10 mouse cellular contexts compared by ENCODE assay signal in genomic region chr16:84776089-84776784, GRCm38 (mm10). TPM values are rescaled to one million over a fixed set of nuclear protein-coding genes. Genes with fewer than 3 reads are reported as not detected.
DNase-seq lines count a peak whose midpoint lies in the region; ATAC-seq and TF ChIP-seq lines count a peak whose summit lies in the region.
"Had no signal": no experiment of that assay in that cellular context is flagged by ENCODE, and none has a peak within 500 bp of the region (broad histone marks: within the 10 kb centered on the region; RNA-seq: fewer than 3 reads in every experiment).

No protein-coding gene starts in this region.

- H3K4me1 ChIP-seq in lung, postnatal 0 days (ENCODE audit: insufficient read depth, low read depth, low read length): peaks cover 3% of the 10 kb centered on the region; the same call in 1 of the 2 replicates
- peaks cover 3% of the 10 kb centered on the region; the same call in 1 of the 2 replicates for H3K4me1 ChIP-seq in hindbrain, postnatal 0 days (ENCODE audit: insufficient read depth, low read length)
- no peaks in the 10 kb centered on the region for H3K4me1 ChIP-seq in stomach, postnatal 0 days (replicated peaks; ENCODE audit: control insufficient read depth, insufficient read depth)

- H3K4me3 ChIP-seq in lung, postnatal 0 days (ENCODE audit: low read depth, low read length): 0 out of 2 replicates have a peak overlapping the region, but pooled peaks have one; percentile 52
- H3K4me3 ChIP-seq in hindbrain, postnatal 0 days (ENCODE audit: low read length): peak overlapping the region; percentile 66
- no peak overlapping the region; the same call in 1 of the 2 replicates for H3K4me3 ChIP-seq in stomach, postnatal 0 days (ENCODE audit: low read depth, low read length)
- H3K4me3 ChIP-seq: limb, embryonic 15.5 days had no signal

- TF ChIP-seq EP300 in lung, postnatal 0 days (IDR thresholded peaks at IDR 0.05): no peak
- no peak for TF ChIP-seq EP300 in stomach, postnatal 0 days (optimal IDR thresholded peaks at IDR 0.05)

- H3K27me3 ChIP-seq in lung, postnatal 0 days (replicated peaks; ENCODE audit: insufficient read depth, low read length): no peaks in the 10 kb centered on the region
- no peaks in the 10 kb centered on the region for H3K27me3 ChIP-seq in hindbrain, postnatal 0 days (ENCODE audit: insufficient read depth, low read length)
- no peaks in the 10 kb centered on the region for H3K27me3 ChIP-seq in stomach, postnatal 0 days (ENCODE audit: control insufficient read depth, insufficient read depth, low read length)

- no peak for ATAC-seq in lung, postnatal 0 days
- no peak for ATAC-seq in hindbrain, postnatal 0 days
- no peak for ATAC-seq in stomach, postnatal 0 days (ENCODE audit: low FRiP score, low TSS enrichment)

- WGBS in lung, postnatal 0 days: 55% methylated on average over 7 of the region's 7 CpGs
- 40% methylated on average over 7 of the region's 7 CpGs for WGBS in hindbrain, postnatal 0 days
- WGBS in stomach, postnatal 0 days: 62% methylated on average over 7 of the region's 7 CpGs

- H3K9me3 ChIP-seq in lung, postnatal 0 days (ENCODE audit: low read length): no peaks in the 10 kb centered on the region; the same call in 1 of the 2 replicates
- no peaks in the 10 kb centered on the region for H3K9me3 ChIP-seq in hindbrain, postnatal 0 days (ENCODE audit: low read length)
- no peaks in the 10 kb centered on the region for H3K9me3 ChIP-seq in stomach, postnatal 0 days (ENCODE audit: control insufficient read depth, low read length)
- H3K9me3 ChIP-seq: kidney, embryonic 15.5 days; limb, embryonic 15.5 days had no signal

- peak; percentile 10 to 18 for DNase-seq in cerebellum, postnatal 10 days
- no peak for DNase-seq in cerebellum, postnatal 36 days
- DNase-seq in lung, postnatal 0 days (ENCODE audit: low spot score): no peak
- no peak for DNase-seq in lung, postnatal 14 days
- DNase-seq in hindbrain, postnatal 0 days (ENCODE audit: low spot score): peak; percentile 17
- no peak for DNase-seq in stomach, postnatal 0 days (ENCODE audit: low spot score)
- DNase-seq in urinary bladder, postnatal 36 days (ENCODE audit: low spot score in 2 of 2): no peak
- DNase-seq in thymus, adult 18-20 months: no peak

- TF ChIP-seq CTCF in lung, postnatal 0 days (IDR thresholded peaks at IDR 0.05): peak; percentile 68
- TF ChIP-seq CTCF in hindbrain, postnatal 0 days (IDR thresholded peaks at IDR 0.05; ENCODE audit: low read depth): peak; percentile 54
- TF ChIP-seq CTCF in stomach, postnatal 0 days (IDR thresholded peaks at IDR 0.05; ENCODE audit: low read depth): peak; percentile 49

- H3K4me2 ChIP-seq in lung, postnatal 0 days (replicated peaks; ENCODE audit: low read depth, low read length): peak overlapping the region; percentile 88; the same call in 1 of the 2 replicates
- peak overlapping the region; percentile 94 for H3K4me2 ChIP-seq in hindbrain, postnatal 0 days (ENCODE audit: low read depth, low read length)
- no peak overlapping the region for H3K4me2 ChIP-seq in stomach, postnatal 0 days (replicated peaks; ENCODE audit: low read depth)

- H3K27ac ChIP-seq in lung, postnatal 0 days (ENCODE audit: low read length): no peak overlapping the region
- H3K27ac ChIP-seq in hindbrain, postnatal 0 days: no peak overlapping the region
- H3K27ac ChIP-seq in stomach, postnatal 0 days (replicated peaks): no peak overlapping the region
- H3K27ac ChIP-seq: kidney, embryonic 15.5 days; limb, embryonic 15.5 days had no signal

- no peaks in the 10 kb centered on the region for H3K36me3 ChIP-seq in lung, postnatal 0 days (ENCODE audit: insufficient read depth, low read length)
- no peaks in the 10 kb centered on the region for H3K36me3 ChIP-seq in hindbrain, postnatal 0 days (ENCODE audit: insufficient read depth, low read length)
- no peaks in the 10 kb centered on the region for H3K36me3 ChIP-seq in stomach, postnatal 0 days (ENCODE audit: control insufficient read depth, insufficient read depth, low read length)
- H3K36me3 ChIP-seq: kidney, embryonic 15.5 days; limb, embryonic 15.5 days had no signal

- H3K9ac ChIP-seq in lung, postnatal 0 days (replicated peaks; ENCODE audit: low read depth): no peak overlapping the region
- no peak overlapping the region for H3K9ac ChIP-seq in hindbrain, postnatal 0 days (replicated peaks; ENCODE audit: low read length)
- H3K9ac ChIP-seq in stomach, postnatal 0 days (ENCODE audit: low read length): no peak overlapping the region
- H3K9ac ChIP-seq: kidney, embryonic 15.5 days; limb, embryonic 15.5 days had no signal

RNA-seq across cellular contexts. Expression of gene Jam2, which starts 2.3 kb away (rescaled TPM):
- 33.2 and 38.2 TPM in 2 replicates for polyA plus RNA-seq in lung, postnatal 0 days (2015; fragmentation: Nextera tagmentation; extraction: Ambion mirVana)
- total RNA-seq in hindbrain, postnatal 0 days (2014; rRNA removed): 31.2 and 34.8 TPM in 2 replicates
- polyA plus RNA-seq in hindbrain, postnatal 0 days (2015; fragmentation: Nextera tagmentation; extraction: Ambion mirVana): 28.7 and 33.2 TPM in 2 replicates
- polyA plus RNA-seq in stomach, postnatal 0 days (2015; fragmentation: Nextera tagmentation; extraction: Ambion mirVana): 6.3 and 6.4 TPM in 2 replicates

RNA-seq across cellular contexts. Expression of gene Mrpl39, which starts 40.7 kb away (rescaled TPM):
- 27.0 and 29.4 TPM in 2 replicates for polyA plus RNA-seq in lung, postnatal 0 days (2015; fragmentation: Nextera tagmentation; extraction: Ambion mirVana)
- total RNA-seq in hindbrain, postnatal 0 days (2014; rRNA removed): 12.1 and 22.4 TPM in 2 replicates
- polyA plus RNA-seq in hindbrain, postnatal 0 days (2015; fragmentation: Nextera tagmentation; extraction: Ambion mirVana): 36.2 and 38.2 TPM in 2 replicates
- 30.2 and 31.2 TPM in 2 replicates for polyA plus RNA-seq in stomach, postnatal 0 days (2015; fragmentation: Nextera tagmentation; extraction: Ambion mirVana)

RNA-seq across cellular contexts. Expression of gene Gabpa, which starts 58.5 kb away (rescaled TPM):
- 13.9 and 17.3 TPM in 2 replicates for polyA plus RNA-seq in lung, postnatal 0 days (2015; fragmentation: Nextera tagmentation; extraction: Ambion mirVana)
- 14.8 and 20.4 TPM in 2 replicates for total RNA-seq in hindbrain, postnatal 0 days (2014; rRNA removed)
- 10.6 and 11.8 TPM in 2 replicates for polyA plus RNA-seq in hindbrain, postnatal 0 days (2015; fragmentation: Nextera tagmentation; extraction: Ambion mirVana)
- 10.8 and 11.1 TPM in 2 replicates for polyA plus RNA-seq in stomach, postnatal 0 days (2015; fragmentation: Nextera tagmentation; extraction: Ambion mirVana)

RNA-seq across cellular contexts. Expression of gene Atp5j, which starts 59.2 kb away (rescaled TPM):
- polyA plus RNA-seq in lung, postnatal 0 days (2015; fragmentation: Nextera tagmentation; extraction: Ambion mirVana): 663 and 711 TPM in 2 replicates
- total RNA-seq in hindbrain, postnatal 0 days (2014; rRNA removed): 127 and 151 TPM in 2 replicates
- polyA plus RNA-seq in hindbrain, postnatal 0 days (2015; fragmentation: Nextera tagmentation; extraction: Ambion mirVana): 1,026 and 1,029 TPM in 2 replicates
- polyA plus RNA-seq in stomach, postnatal 0 days (2015; fragmentation: Nextera tagmentation; extraction: Ambion mirVana): 956 and 984 TPM in 2 replicates

Comparison
In these comparisons a context has a peak if more than half of its experiments do, and no peak if none do; other contexts are left out.
1. DNase-seq: peak in cerebellum, postnatal 10 days (2 of 2) and hindbrain, postnatal 0 days (single experiment); none in cerebellum, postnatal 36 days (0 of 2), lung, postnatal 0 days (single experiment), lung, postnatal 14 days (single experiment), stomach, postnatal 0 days (single experiment), urinary bladder, postnatal 36 days (0 of 2) and thymus, adult 18-20 months (0 of 2).
2. Peak in every context shown above with its lines, with median percentiles within 50 percentile points of each other: CTCF ChIP-seq.